Mouse (Mus musculus) heart, embryonic 12.5 days (tissue): ENCODE data around the gene Ap1b1. TPM values are rescaled to one million over a fixed set of nuclear protein-coding genes. Genes with fewer than 3 reads are reported as not detected.

ENCODE experiments used
- ATAC-seq: fragments of 200-750 bp; cut with Nextera tagmentation; 2 replicates; pipeline ENCODE4 v1.8.0; 2017; ENCODE audit warnings: moderate TSS enrichment, moderate library complexity; ENCODE audit not compliant: insufficient number of reproducible peaks, low FRiP score
- H3K27ac ChIP-seq: fragments of 300-500 bp; sonication (generic); 2 replicates; pipeline ENCODE4 v1.5.1; 2016; ENCODE audit warnings: mild to moderate bottlenecking, moderate library complexity; ENCODE audit not compliant: poor library complexity, severe bottlenecking
- H3K27me3 ChIP-seq: fragments of 300-500 bp; sonication (generic); replicated peaks from 2 replicates; pipeline ENCODE4 v1.6.1; 2016; ENCODE audit warnings: mild to moderate bottlenecking, moderate library complexity
- H3K36me3 ChIP-seq: fragments of 300-500 bp; sonication (generic); 2 replicates; pipeline ENCODE4 v1.6.1; 2016; ENCODE audit warnings: mild to moderate bottlenecking, moderate library complexity
- H3K4me1 ChIP-seq: fragments of 300-500 bp; sonication (generic); replicated peaks from 2 replicates; pipeline ENCODE4 v1.6.1; 2016; ENCODE audit warnings: mild to moderate bottlenecking
- H3K4me2 ChIP-seq: fragments of 300-500 bp; sonication (generic); 2 replicates; pipeline ENCODE4 v1.6.1; 2016; ENCODE audit warnings: mild to moderate bottlenecking, moderate library complexity
- H3K4me3 ChIP-seq: fragments of 300-500 bp; sonication (generic); 2 replicates; pipeline ENCODE4 v1.5.1; 2016; ENCODE audit warnings: mild to moderate bottlenecking
- H3K9ac ChIP-seq: fragments of 300-500 bp; sonication (generic); 2 replicates; pipeline ENCODE4 v1.6.1; 2016; ENCODE audit warnings: mild to moderate bottlenecking, moderate library complexity
- H3K9me3 ChIP-seq: fragments of 300-500 bp; sonication (generic); replicated peaks from 2 replicates; pipeline ENCODE4 v1.6.1; 2016; ENCODE audit warnings: mild to moderate bottlenecking, moderate library complexity
- WGBS: fragments of 180-500 bp; shearing (Covaris S2); methylation state at CpG from one replicate; pipeline ENCODE4 v1.1.7; 2016; 5-methylcytosine and 5-hydroxymethylcytosine counted together
- polyA plus RNA-seq: library from polyadenylated mRNA; unstranded; fragments of >200 nt; fragmentation: Nextera tagmentation; extraction: Ambion mirVana; gene quantifications from 2 replicates; pipeline ENCODE4 v1.2.1, GENCODE M21; 2016

Ap1b1 gene
- polyA plus RNA-seq, 1 experiment from 2014 or later, result 56.4 TPM

DNA sequence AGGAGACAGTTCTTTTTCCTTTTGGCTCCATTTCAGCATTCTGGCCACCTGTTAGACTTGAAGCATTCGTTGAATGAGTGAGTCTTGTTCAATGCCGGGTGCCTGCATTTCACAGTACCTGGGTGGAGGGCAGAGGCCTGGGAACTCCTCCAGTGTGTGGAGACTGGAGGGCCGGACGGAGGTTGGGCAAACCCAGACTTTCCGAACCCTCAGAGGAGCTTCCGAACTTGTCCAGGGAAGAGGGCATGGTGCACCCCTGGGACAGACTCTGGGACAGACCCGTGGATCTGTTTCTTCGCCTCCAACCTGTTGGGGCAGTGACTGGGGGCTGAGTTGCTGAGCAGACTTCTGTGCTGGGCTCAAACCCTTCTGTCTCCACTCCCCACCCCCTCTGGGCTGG lies 70.4 kb downstream of the Ap1b1 start:
- 62% methylated on average over 8 of the region's 8 CpGs for WGBS
- Histone ChIP-seq H3K9ac (no peak overlapping the region), H3K4me3 (no peak overlapping the region), H3K36me3 (0 out of 2 replicates have a peak, but pooled peaks cover 8% of the 10 kb centered on the region), H3K9me3 (no peaks in the 10 kb centered on the region), H3K27ac (no peak overlapping the region), H3K4me1 (peaks cover 41% of the 10 kb centered on the region), H3K4me2 (no peak overlapping the region), H3K27me3 (peaks cover 70% of the 10 kb centered on the region)
- no peak for ATAC-seq

DNA sequence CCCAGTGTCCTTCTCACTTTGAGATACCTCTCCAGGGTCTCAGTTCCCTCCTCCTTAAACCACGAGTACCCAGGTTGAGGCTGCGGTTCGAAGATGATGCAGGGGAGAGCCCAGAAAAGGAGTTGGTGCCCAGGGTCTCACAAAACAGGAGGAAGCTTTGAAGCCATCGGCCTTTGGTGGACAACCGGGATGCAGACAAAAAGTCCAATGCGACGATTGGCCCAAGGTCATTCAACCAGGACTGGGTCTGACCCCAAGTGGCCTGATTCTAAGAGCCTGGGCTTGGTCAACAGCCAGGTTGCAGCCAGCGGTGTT lies 70.9 kb downstream of the Ap1b1 start:
- WGBS, result 20% methylated on average over 8 of the region's 8 CpGs
- peak overlapping the region; percentile 54 for H3K4me3 ChIP-seq
- H3K9ac ChIP-seq, result peak overlapping the region; percentile 69
- peaks cover 45% of the 10 kb centered on the region for H3K4me1 ChIP-seq
- peaks cover 74% of the 10 kb centered on the region for H3K27me3 ChIP-seq
- no peak for ATAC-seq
- H3K4me2 ChIP-seq, result peak overlapping the region; percentile 90
- no peak overlapping the region for H3K27ac ChIP-seq
- 0 out of 2 replicates have a peak, but pooled peaks cover 8% of the 10 kb centered on the region for H3K36me3 ChIP-seq
- H3K9me3 ChIP-seq, result no peaks in the 10 kb centered on the region

DNA sequence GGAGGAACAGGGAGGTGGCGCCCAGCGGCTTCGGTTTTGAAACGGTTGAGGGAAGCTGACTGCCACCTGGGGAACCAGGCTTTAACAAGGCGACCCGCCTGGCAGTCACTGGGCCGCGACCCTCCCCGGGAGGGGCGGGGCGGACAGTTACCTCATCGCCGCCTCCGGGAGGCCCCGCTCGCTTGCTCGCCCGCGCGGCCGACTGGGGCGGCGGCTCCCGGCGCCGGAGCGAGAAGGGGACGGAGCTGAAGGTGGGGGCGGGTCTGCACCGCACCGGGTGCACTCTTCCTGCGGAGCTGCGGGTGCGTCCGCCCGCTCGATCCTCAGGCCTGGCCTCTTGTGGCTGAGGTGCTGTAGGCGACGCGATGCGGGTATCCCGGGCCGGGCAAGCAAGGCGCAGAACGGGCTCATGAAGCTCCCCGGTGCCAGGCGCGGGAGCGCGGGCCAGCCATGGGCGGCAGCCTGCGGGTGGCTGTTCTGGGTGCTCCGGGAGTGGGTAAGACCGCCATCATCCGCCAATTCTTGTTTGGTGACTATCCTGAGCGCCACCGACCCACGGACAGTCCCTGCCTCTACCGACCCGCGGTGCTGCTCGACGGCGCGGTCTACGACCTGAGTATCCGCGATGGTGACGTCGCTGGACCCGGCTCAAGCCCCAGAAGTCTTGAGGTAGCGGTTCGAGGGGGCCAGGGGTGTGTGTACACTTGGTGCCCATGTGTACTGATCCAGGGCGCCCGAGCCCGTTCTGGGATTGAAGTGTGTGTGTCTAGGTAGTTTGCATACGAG lies 71.4 kb downstream of the Ap1b1 start, which contains the start of gene Rasl10a:
TSS of gene Rasl10a (plus strand) at position 273 of the 786 bp plus-strand sequence.
- Histone ChIP-seq H3K27me3 (peaks cover 79% of the 10 kb centered on the region), H3K4me2 (peak within 1 kb of the TSS; percentile 90), H3K4me1 (peaks cover 51% of the 10 kb centered on the region), H3K27ac (no peak within 1 kb of the TSS), H3K9ac (peak within 1 kb of the TSS; percentile 69), H3K9me3 (no peaks in the 10 kb centered on the region), H3K4me3 (peak within 1 kb of the TSS; percentile 54), H3K36me3 (0 out of 2 replicates have a peak, but pooled peaks cover 8% of the 10 kb centered on the region)
- 1% methylated on average over 75 of the region's 77 CpGs for WGBS
- ATAC-seq, result no peak

DNA sequence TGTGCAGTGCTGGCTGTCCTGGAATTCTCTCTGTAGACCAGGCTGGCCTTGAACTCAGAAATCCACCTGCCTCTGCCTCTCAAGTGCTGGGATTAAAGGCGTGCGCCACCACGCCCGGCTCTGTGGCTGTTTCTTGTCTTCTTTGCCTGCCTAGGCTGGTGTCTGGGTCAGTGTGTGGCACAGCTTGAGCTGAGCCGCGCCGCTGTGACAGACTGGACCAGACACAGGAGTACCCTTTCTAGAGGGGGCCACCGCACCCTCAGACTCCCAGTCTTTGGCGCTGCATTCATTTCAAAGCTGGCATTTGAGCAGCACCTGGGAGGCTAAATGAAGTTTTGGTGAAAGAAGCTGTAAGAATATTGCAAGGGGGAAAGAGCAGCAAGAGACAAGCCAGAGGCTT lies 72.2 kb downstream of the Ap1b1 start:
- WGBS, result 37% methylated on average over 9 of the region's 9 CpGs
- H3K4me3 ChIP-seq, result peak overlapping the region; percentile 54
- H3K4me2 ChIP-seq, result peak overlapping the region; percentile 90; the same call in 1 of the 2 replicates
- peaks cover 58% of the 10 kb centered on the region for H3K4me1 ChIP-seq
- H3K36me3 ChIP-seq, result 0 out of 2 replicates have a peak, but pooled peaks cover 8% of the 10 kb centered on the region
- no peak for ATAC-seq
- H3K27ac ChIP-seq, result no peak overlapping the region
- no peaks in the 10 kb centered on the region for H3K9me3 ChIP-seq
- peaks cover 87% of the 10 kb centered on the region for H3K27me3 ChIP-seq
- no peak overlapping the region for H3K9ac ChIP-seq

DNA sequence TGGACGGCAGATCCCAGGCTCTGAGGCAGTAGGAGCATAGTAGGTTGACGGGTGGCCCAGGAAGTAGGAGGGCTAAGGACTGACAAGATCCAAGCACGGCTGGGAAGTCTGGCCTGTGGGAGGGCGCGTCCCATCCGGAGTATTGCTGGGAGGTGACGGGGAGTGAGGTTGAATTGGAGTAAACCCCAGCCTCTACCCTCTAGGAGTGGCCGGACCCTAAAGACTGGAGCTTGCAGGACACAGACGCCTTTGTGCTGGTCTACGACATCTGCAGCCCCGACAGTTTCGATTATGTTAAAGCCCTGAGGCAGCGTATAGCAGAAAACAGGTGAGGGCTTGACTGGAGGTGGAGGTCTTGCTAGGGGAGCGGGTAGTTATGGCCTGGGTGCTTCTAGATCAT lies 72.6 kb downstream of the Ap1b1 start:
- H3K4me2 ChIP-seq, result no peak overlapping the region
- no peak overlapping the region for H3K9ac ChIP-seq
- no peak overlapping the region for H3K27ac ChIP-seq
- WGBS, result 29% methylated on average over 14 of the region's 14 CpGs
- H3K4me1 ChIP-seq, result peaks cover 63% of the 10 kb centered on the region
- H3K27me3 ChIP-seq, result peaks cover 91% of the 10 kb centered on the region
- no peak for ATAC-seq
- 0 out of 2 replicates have a peak, but pooled peaks cover 8% of the 10 kb centered on the region for H3K36me3 ChIP-seq
- no peaks in the 10 kb centered on the region for H3K9me3 ChIP-seq
- peak overlapping the region; percentile 8 for H3K4me3 ChIP-seq

DNA sequence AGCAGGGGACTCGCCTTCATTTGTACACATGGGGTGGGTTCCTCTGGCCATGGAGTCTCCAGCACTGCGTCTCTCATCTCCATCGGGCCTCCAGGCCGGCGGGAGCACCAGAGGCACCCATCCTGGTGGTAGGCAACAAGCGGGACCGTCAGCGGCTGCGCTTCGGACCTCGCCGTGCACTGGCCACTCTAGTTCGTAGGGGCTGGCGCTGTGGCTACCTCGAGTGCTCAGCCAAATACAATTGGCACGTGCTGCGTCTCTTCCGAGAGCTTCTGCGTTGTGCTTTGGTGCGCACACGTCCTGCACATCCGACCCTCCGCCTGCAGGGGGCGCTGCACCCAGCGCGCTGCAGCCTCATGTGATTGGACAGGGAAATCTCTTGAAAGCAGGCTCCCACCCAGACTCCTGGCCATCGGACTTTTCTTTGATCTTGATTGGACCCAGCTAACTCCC lies 73.1 kb downstream of the Ap1b1 start:
- 0 out of 2 replicates have a peak, but pooled peaks cover 8% of the 10 kb centered on the region for H3K36me3 ChIP-seq
- H3K4me1 ChIP-seq, result peaks cover 68% of the 10 kb centered on the region
- H3K4me2 ChIP-seq, result no peak overlapping the region
- H3K9me3 ChIP-seq, result no peaks in the 10 kb centered on the region
- peak overlapping the region; percentile 8; the same call in 1 of the 2 replicates for H3K4me3 ChIP-seq
- no peak overlapping the region for H3K27ac ChIP-seq
- 12% methylated on average over 27 of the region's 27 CpGs for WGBS
- no peak overlapping the region for H3K9ac ChIP-seq
- peaks cover 91% of the 10 kb centered on the region for H3K27me3 ChIP-seq
- ATAC-seq, result no peak

DNA sequence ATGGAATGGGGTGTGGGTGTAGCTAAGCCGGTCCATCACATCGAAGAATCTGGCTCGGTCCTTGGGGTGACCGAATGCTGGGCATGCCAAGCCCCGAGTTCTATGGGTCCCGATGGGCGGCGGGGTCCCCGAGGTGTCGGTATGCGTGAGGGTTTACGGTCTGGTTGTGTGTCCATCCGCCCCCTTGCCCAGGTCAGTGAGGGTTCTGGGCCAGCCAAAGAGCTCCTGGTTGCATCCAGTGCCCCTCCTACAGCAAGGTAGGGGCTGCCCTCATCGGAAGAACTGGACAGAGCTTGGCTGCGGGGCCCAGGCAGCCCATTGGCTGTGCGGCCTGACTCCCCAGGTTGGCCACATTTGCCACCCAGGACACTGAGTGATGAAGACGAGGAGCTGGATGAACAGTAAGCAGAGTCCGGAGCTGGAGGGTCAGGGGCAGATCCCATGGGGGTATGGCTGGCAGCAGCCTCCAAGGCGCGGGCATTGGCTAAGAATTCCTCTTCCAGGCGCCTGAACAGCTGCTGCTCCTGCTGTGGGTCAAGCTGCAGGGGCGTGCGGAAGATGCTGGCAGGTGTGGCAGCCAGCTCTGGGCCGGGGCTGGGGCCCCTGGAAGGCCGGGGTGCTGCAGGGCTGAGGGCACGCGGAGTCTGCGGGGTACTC lies 74.3 kb downstream of the Ap1b1 start:
- peak overlapping the region; percentile 46 for H3K4me3 ChIP-seq
- 55% methylated on average over 28 of the region's 28 CpGs for WGBS
- ATAC-seq, result no peak
- no peak overlapping the region for H3K27ac ChIP-seq
- peaks cover 82% of the 10 kb centered on the region for H3K27me3 ChIP-seq
- peak overlapping the region; percentile 60; the same call in 1 of the 2 replicates for H3K9ac ChIP-seq
- peak overlapping the region; percentile 78 for H3K4me2 ChIP-seq
- no peaks in the 10 kb centered on the region for H3K9me3 ChIP-seq
- peaks cover 71% of the 10 kb centered on the region for H3K4me1 ChIP-seq
- H3K36me3 ChIP-seq, result 0 out of 2 replicates have a peak, but pooled peaks cover 8% of the 10 kb centered on the region

DNA sequence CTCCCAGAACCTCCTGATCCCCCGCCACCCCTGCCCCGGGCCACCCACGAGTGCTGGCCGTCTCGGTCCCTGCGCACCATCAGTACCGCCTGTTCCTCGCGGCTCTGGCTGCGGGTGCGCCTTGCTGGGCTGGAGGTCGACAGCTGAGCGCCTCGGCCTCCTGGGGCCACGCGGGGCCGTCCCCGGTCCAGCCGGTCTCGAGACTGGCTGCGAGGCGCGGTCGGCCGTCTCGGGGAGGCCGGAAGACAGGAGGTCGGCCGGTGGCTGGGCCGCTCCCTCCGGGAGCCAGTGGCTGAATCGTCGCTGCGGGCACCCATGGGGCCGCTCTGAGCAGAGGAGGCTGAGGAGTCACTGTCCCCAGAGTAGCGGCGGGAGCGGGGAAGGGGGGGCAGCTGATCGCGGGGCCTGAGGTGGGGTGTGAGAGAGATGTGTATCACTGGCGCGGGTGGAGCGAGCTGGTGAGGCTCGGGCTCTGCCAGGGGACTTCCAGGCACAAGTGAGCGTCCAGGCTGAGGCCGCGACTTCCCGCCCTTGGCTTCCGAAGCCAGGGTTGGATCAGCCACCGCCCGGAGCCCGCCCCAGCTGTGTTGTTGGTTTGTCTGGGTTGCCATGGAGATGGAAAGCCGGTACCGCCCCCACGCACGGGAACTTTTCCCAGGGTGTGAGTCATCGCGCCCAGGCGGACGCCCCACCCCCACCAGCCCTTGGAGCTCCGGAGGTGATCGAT lies 75.0 kb downstream of the Ap1b1 start:
- Histone ChIP-seq H3K9me3 (no peaks in the 10 kb centered on the region), H3K27me3 (peaks cover 75% of the 10 kb centered on the region), H3K27ac (no peak overlapping the region), H3K4me2 (peak overlapping the region; percentile 78), H3K4me3 (peak overlapping the region; percentile 46), H3K9ac (peak overlapping the region; percentile 60; the same call in 1 of the 2 replicates), H3K36me3 (0 out of 2 replicates have a peak, but pooled peaks cover 8% of the 10 kb centered on the region), H3K4me1 (peaks cover 68% of the 10 kb centered on the region)
- WGBS, result 3% methylated on average over 62 of the region's 62 CpGs
- peak; percentile 64 for ATAC-seq

DNA sequence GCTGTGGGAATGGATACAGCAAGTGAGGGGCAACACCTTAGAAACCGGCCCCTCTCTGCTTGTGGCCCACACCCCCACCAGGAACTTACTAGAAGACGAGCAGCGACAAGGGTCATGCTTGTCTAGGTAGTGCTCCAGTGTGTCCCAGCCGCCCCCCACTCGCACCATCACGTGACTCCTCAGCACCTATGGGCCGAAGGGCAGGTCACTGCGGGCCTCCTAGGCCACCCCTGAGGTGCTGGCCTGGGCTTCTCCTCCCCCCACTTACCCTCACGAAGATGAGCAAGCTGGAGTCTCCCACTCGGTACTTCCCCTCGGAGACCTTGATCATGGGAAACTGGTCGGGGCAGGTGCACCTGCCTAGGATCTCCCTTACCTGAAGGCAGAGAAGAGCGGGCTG lies 75.7 kb downstream of the Ap1b1 start:
- H3K4me1 ChIP-seq, result peaks cover 68% of the 10 kb centered on the region
- WGBS, result 24% methylated on average over 13 of the region's 13 CpGs
- no peak overlapping the region for H3K27ac ChIP-seq
- H3K9me3 ChIP-seq, result no peaks in the 10 kb centered on the region
- peak overlapping the region; percentile 60; the same call in 1 of the 2 replicates for H3K9ac ChIP-seq
- peak overlapping the region; percentile 78 for H3K4me2 ChIP-seq
- 0 out of 2 replicates have a peak, but pooled peaks cover 8% of the 10 kb centered on the region for H3K36me3 ChIP-seq
- no peak for ATAC-seq
- peaks cover 67% of the 10 kb centered on the region for H3K27me3 ChIP-seq
- H3K4me3 ChIP-seq, result peak overlapping the region; percentile 46

DNA sequence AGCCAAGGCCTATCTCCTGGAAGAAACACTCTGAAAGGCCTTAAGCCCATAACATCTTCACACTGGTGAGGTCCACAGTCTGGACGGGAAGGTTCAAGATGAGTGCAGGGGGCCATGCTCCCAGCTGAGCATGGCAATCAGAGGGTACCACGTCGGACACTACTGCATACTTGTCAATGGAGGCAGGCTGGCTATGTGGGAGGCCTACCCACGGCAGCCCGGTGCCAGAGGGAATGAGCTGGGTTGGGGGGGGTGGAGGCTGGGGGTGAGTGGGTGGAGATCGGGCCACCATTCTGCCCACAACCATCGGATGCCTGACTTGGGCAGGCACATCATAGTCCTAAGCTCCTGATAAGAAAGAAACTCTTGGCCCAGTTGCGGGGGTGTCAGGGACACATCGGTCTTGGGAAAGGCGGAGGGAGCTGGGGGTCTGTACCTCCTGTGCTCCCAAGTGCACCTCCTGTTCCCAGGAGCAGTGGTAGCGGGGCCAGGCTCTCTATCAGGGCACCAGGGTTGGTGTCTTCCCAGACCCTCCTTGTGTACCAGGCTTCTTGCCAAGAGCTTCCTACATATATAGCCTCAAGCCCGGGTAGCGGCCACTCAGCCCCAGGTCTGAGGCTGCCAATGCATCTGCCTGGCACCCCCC lies 76.4 kb downstream of the Ap1b1 start:
- Histone ChIP-seq H3K4me3 (no peak overlapping the region), H3K27ac (no peak overlapping the region), H3K9ac (no peak overlapping the region), H3K9me3 (no peaks in the 10 kb centered on the region), H3K4me1 (peaks cover 64% of the 10 kb centered on the region), H3K36me3 (peaks cover 10% of the 10 kb centered on the region; the same call in 1 of the 2 replicates), H3K27me3 (peaks cover 61% of the 10 kb centered on the region), H3K4me2 (0 out of 2 replicates have a peak overlapping the region, but pooled peaks have one; percentile 78)
- WGBS, result 74% methylated on average over 13 of the region's 13 CpGs
- no peak for ATAC-seq
